Mouse (Mus musculus) kidney, postnatal 25 days (tissue): Measurements from ENCODE around the gene Slc25a22.

Experiments
- DNase-seq, 2 experiments: peaks; one replicate each; pipeline ENCODE4 v3.0.0; 2021; ENCODE audit warnings: mixed read lengths in 2 of 2

Slc25a22 gene

DNA sequence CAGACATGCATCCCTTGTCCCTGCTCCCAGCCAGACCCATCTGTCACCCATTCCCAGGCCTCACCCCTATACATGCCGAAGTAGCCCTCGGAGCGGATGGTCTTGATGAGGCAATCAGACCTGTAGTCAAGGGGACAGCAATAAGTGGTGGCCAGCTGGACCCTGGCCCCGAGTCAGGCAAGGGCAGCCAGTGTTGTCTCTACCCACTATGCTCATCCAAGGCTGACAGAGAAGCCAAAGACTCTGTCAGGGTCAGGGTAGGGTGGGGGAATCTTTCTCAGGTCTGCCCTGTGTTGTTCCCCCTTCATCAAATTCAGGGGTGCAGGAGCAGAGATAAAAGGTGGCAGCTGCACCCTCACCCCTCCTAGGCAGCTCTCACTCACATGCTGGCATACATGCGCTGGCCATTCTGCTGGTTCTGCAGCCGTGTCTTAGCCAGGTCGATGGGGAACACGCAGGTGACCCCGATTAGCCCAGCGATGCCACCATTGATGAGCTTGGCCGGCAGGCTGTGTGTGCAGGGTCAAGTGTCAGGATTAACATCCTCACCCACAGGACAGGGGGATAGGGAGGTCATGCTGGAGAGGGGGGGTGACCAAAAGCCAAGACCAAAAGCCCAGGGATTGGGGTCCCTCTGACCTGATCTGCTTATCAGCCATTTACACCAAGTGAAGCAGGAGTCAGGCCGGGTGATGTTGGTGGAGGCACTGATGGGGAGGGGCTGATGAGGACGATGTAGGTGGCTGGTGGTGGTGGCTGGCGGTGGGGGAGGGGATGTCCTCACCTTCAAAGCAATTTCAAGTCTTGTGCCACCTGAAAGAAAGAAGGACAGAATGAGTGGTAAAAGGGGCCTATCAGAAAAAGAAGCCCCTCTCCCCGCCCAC lies 3.9 kb downstream of the Slc25a22 start:
- no peak for DNase-seq

DNA sequence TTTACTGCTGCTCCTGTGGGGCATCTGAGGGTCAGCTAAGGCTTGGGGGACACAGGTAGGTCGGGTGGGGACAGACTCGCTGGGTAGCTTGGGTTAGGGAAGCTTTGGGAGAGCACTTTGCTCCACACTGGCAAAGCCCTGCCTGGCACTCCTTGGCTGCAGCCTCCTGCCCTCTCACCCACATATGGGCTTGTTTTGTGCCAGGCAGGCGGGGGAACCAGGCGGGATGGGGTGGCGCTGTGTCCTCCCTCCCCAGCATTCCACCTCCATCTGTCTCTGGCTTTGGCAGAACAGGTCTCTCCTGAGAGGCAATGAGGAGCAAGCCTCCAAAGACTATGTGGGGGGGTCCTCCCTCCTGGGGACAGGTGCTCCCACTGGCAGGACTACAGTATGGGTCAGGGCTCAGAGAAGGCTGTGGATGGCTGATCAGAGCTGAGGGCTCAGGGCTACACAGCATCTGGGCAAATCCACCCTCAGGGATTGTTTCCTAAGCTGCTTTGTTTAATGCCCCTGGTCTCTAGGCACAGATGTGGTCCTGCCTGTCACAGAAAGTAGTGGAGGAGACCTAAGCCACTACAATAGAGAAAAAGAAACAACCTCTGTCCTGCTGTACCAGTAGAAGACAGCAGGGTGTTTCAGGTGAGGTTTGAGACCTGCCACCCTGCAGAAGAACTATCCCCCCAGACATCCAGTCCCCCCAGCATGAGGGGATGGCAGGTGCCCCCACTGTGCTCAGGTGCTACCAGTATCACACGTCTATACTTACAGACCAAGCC lies 4.8 kb downstream of the Slc25a22 start:
- DNase-seq, result peak; percentile 69 to 92

DNA sequence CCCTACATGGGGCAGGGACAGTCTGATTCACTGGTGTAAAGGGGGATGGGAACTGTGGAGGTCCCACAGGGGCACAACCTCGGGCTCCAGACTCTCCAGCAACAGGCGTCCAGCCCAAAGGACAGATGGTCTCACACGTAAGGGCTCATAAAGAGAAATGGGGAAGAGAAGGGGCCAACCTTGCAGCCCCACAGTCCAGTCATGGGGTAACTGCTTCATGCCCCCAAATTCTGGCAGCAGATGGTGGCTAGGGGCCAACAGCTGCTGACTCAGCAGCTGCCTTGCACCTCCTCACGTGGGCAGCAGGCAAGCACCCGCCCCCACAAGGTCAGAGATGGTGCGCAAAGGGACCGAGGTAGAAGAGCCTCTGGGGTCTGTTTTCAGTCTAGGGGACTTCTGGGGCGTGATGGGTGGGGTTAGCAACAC lies 5.5 kb downstream of the Slc25a22 start:
- peak; percentile 50 to 82 for DNase-seq

GRCm38 (mm10) chr7:141431434-141432185 lies 6.1 kb downstream of the Slc25a22 start:
- DNase-seq, result no peak

DNA sequence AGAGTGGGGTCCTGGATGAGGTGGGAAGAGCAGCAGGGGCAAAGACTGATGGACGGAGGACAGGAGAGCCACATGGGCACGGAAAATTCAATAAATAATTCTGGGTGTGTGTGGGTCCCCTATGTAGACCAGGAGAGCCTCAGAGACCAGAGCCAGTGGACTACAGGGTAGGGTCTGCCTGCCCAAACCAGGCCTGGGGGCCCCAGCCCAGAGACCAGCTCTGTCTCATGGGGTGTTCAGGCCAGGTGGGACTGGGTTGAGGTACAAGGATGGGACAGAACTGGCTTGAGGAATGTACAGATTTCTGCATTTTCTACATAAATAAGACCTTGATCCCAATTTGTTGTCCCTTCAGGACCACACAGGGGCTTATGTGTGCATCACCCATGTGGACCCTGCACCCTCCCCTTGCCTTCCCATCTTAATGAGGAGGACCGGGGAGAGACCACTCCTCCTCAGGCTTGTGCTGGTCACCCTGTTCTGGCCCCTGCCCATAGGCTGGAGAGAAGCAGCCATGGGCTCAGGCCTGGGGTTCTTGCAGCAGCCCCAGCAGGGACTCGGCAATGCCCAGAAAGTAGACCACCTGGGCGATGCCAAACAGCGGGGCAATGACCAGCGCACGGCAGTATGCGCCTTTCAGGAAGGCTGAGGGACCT lies 7.0 kb downstream of the Slc25a22 start:
- no peak for DNase-seq

- DNase-seq, result no peak
Measured at GRCm38 (mm10) chr7:141429840-141430584, 7.7 kb downstream of the Slc25a22 start.

GRCm38 (mm10) chr7:141429310-141429709 lies 8.4 kb downstream of the Slc25a22 start, which contains the start of gene Cend1:
Gene Cend1, minus strand, starts transcription at chr7:141429491.
- peak; percentile 58 to 79 for DNase-seq

GRCm38 (mm10) chr7:141428701-141429100 lies 9.0 kb downstream of the Slc25a22 start:
- no peak for DNase-seq

DNA sequence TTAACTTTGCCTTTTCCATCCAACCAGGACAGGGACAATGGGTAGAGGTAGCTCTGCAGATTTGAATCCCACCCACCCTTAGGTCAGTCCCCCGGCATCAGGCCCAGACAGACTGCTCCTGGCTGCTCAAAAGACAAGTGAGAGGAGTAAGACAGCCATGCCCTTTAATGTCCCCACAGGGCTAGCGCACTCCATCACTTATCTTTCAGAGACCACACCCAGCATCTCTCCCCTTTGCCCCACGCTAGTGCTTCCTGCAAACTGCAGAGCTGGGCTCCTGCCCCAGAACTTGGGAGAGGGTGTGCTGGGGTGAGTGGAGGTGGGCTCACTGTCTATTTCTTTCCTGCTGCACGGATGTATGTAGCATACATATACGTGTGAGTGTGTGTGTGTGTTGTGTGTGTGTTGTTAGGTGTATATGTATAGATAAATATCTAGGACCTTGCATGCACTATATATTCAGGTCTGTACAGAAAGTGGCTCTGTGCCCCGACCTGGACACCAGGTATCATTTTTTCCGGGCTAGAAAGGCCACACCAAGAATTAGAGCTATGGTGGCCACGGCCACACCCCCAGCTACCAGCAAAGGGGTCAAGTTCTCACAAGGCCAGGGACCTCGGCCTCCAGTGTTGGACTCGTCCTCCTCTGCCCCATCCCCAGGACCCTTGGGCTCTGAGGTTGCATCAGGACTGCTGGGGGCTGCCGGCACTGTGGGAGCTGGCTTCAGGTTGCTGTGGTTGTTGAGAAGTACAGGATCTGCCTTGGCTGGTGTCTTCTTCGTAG lies 10.6 kb downstream of the Slc25a22 start:
- no peak for DNase-seq

DNA sequence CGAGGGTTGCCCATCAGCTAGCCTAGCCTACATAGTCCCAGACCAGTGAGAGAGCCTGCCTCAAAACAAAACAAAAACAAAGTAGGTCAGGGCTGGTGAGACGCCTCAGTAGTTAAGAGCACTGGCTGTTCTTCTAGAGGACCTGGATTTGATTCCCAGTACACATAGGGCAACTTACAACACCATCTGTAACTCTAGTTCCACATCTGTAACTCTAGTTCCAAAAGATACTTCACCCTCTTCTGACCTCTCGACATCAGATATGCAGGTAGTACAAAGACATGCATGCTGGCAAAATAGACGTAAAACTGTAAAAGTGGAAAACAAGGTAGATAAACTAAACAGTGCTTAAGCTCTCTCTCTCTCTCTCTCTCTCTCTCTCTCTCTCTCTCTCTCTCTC lies 13.9 kb downstream of the Slc25a22 start:
- no peak for DNase-seq

DNA sequence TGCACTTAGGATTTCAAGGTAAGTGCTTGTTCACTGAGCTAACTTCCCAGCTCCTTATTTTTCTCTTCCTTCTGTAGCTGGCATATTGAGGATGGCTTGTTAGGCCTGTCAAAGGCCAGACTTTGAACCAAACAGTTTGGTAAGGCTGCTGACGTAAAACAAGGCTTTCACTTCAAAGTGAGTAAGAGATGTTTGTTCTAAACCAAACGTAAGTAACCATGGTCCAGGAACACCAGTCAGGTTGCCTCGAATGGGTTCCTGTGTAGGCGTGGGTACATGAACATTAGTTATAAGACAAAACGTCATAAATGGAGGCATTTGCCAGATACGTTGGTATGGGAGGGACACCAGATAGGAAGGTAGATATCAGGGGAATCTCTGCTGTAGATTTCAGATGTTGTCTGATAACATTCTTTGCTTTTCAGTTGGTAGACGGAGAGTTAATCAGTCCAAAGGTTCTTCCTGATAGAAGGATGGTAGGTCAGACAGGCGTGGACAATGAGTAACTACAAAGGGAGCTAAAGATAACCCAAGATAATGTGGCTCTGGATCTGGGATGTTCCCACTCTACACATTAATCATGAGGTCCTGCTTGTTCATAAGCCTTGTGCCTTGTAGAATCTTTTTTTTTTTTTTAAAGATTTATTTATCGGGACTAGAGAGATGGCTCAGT lies 17.5 kb downstream of the Slc25a22 start:
- DNase-seq, result no peak

GRCm38 (mm10) chr7:141418970-141419369 lies 18.7 kb downstream of the Slc25a22 start:
- DNase-seq, result peak in 1 of 2 experiments; percentile 75

- no peak for DNase-seq
Measured at GRCm38 (mm10) chr7:141417731-141418681, 19.7 kb downstream of the Slc25a22 start.

GRCm38 (mm10) chr7:141416144-141416841 lies 21.4 kb downstream of the Slc25a22 start:
- DNase-seq, result no peak

GRCm38 (mm10) chr7:141413809-141414584 lies 23.7 kb downstream of the Slc25a22 start, which contains the start of gene Gatd1:
Gene Gatd1, minus strand, starts transcription at chr7:141414136.
- DNase-seq, result peak; percentile 100

GRCm38 (mm10) chr7:141413331-141413730 lies 24.4 kb downstream of the Slc25a22 start:
- no peak for DNase-seq

GRCm38 (mm10) chr7:141411667-141412066 lies 26.0 kb downstream of the Slc25a22 start:
- no peak for DNase-seq
